Mouse (Mus musculus): Measurements from ENCODE around the gene Hist1h3e. TPM values are rescaled to one million over a fixed set of nuclear protein-coding genes. Genes with fewer than 3 reads are reported as not detected.

The Hist1h3e gene
- polyA plus RNA-seq, 2 experiments = 7.0 to 36.1 TPM

DNA sequence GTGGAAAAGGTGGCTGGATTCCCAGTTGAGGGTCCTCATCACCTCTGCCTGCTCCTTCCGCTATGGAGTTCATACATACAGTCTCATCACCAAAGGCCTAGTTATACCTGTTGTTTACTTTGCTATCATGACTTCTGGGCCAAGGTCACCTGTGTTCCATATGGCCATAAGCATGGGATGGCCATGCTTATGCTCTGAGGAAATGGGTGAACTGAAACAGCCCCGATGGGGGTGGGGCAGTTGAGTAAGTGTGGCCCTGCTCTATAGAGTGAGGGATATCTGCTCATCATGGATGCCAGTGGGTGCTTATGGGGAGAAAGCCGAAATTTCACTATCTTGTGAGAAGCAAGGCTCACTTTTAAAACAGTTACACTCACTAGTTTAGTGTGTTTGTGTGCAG lies 42.9 kb upstream of the Hist1h3e start:
- Histone ChIP-seq H3K4me3 (replicated peaks; ENCODE audit: low read length) (no peak overlapping the region), H3K27me3 (ENCODE audit: control insufficient read depth, insufficient read depth, low read length) (no peaks in the 10 kb centered on the region), H3K36me3 (ENCODE audit: control insufficient read depth, insufficient read depth, low read length) (no peaks in the 10 kb centered on the region), H3K9ac (ENCODE audit: low read depth, low read length, severe bottlenecking) (no peak overlapping the region), H3K4me2 (replicated peaks; ENCODE audit: low read depth, low read length, severe bottlenecking) (no peak overlapping the region), H3K9me3 (ENCODE audit: control insufficient read depth, low read length) (no peaks in the 10 kb centered on the region), H3K4me1 (ENCODE audit: control insufficient read depth, insufficient read depth, low read length) (no peaks in the 10 kb centered on the region), H3K27ac (replicated peaks; ENCODE audit: low read depth, low read length) (no peak overlapping the region)
- TF ChIP-seq POLR2A (IDR thresholded peaks at IDR 0.05; ENCODE audit: borderline replicate concordance, extremely low read depth, insufficient read depth, insufficient read length) = no peak
- DNase-seq (ENCODE audit: low spot score) (no peak), ATAC-seq (ENCODE audit: low FRiP score, low read depth) (no peak)
- WGBS = 93% methylated on average over 3 of the region's 3 CpGs

DNA sequence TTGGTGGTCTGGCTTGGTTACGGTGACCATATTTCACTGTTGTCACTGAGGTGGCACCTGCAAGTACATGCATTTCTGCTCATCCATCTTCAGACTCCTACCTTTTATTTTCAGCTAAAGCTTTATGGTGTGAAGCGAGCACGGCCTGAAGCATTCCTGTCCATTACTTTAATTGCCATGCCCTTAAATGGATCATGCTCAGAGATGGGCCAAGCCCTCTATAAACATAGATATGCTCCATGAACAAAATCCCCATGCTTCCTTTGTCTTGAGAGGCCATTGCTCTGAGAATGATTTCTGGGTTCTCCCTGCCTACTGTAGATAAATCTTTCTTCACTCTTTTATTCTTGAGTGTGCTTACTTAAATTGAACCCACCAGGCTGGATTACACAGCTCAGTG lies 42.3 kb upstream of the Hist1h3e start:
- H3K4me2 ChIP-seq (replicated peaks; ENCODE audit: low read depth, low read length, severe bottlenecking) = no peak overlapping the region
- no peak overlapping the region for H3K27ac ChIP-seq (replicated peaks; ENCODE audit: low read depth, low read length)
- no peaks in the 10 kb centered on the region for H3K36me3 ChIP-seq (ENCODE audit: control insufficient read depth, insufficient read depth, low read length)
- no peaks in the 10 kb centered on the region for H3K4me1 ChIP-seq (ENCODE audit: control insufficient read depth, insufficient read depth, low read length)
- 89% methylated on average over 3 of the region's 3 CpGs for WGBS
- H3K9ac ChIP-seq (ENCODE audit: low read depth, low read length, severe bottlenecking) = no peak overlapping the region
- ATAC-seq (ENCODE audit: low FRiP score, low read depth) (no peak), DNase-seq (ENCODE audit: low spot score) (no peak)
- H3K9me3 ChIP-seq (ENCODE audit: control insufficient read depth, low read length) = no peaks in the 10 kb centered on the region
- TF ChIP-seq POLR2A (IDR thresholded peaks at IDR 0.05; ENCODE audit: borderline replicate concordance, extremely low read depth, insufficient read depth, insufficient read length) = no peak
- H3K4me3 ChIP-seq (replicated peaks; ENCODE audit: low read length) = no peak overlapping the region
- H3K27me3 ChIP-seq (ENCODE audit: control insufficient read depth, insufficient read depth, low read length) = no peaks in the 10 kb centered on the region

DNA sequence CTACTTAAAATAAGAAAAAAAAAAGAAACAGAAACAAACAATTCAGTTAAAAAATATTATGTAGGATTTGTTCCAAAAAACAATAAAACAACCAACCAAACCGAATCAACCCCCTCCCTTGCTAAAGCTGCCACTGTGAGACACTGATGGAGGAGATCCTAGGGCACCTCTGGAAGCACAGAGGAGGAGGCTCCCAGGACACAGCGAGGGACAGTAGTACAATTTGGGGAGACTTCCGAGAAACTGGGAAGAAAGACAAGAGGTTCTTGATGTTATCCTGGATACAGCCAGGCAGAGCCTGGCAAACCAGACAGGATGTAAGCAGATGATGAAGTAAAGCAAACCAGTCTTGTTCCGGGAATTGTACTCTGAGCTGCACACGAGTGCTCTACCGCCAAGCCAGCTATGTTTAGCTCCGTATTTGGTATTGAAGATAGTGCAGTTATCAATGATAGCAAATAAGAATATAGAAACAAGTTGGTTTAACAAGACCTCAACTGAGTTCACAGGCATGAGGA lies 41.1 kb upstream of the Hist1h3e start:
- ATAC-seq (ENCODE audit: low FRiP score, low read depth) (no peak), DNase-seq (ENCODE audit: low spot score) (no peak)
- Histone ChIP-seq H3K4me2 (replicated peaks; ENCODE audit: low read depth, low read length, severe bottlenecking) (no peak overlapping the region), H3K27ac (replicated peaks; ENCODE audit: low read depth, low read length) (no peak overlapping the region), H3K36me3 (ENCODE audit: control insufficient read depth, insufficient read depth, low read length) (no peaks in the 10 kb centered on the region), H3K27me3 (ENCODE audit: control insufficient read depth, insufficient read depth, low read length) (no peaks in the 10 kb centered on the region), H3K9ac (ENCODE audit: low read depth, low read length, severe bottlenecking) (no peak overlapping the region), H3K4me3 (replicated peaks; ENCODE audit: low read length) (no peak overlapping the region), H3K9me3 (ENCODE audit: control insufficient read depth, low read length) (no peaks in the 10 kb centered on the region), H3K4me1 (ENCODE audit: control insufficient read depth, insufficient read depth, low read length) (no peaks in the 10 kb centered on the region)
- 75% methylated on average over 7 of the region's 7 CpGs for WGBS
- TF ChIP-seq POLR2A (IDR thresholded peaks at IDR 0.05; ENCODE audit: borderline replicate concordance, extremely low read depth, insufficient read depth, insufficient read length) = no peak

DNA sequence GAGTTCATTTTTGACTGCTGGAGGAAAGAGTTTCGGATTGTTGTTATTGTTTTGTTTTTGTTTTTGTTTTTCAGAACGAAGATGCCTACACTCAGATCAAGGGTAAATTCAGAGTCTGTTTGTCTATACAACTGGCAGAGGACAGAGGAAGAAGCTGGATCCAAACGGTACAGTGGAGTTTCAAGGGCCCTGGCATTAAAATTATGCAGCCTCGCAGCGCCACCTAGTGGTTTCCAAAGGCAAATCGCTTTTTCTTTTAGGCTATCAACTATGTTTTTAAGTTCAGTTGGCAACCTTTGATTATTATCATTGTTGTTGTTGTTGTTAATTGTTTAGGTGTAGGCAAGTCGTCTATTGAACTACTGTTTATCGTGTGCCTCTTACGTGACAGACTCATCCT lies 35.8 kb upstream of the Hist1h3e start:
- no peak overlapping the region for H3K4me3 ChIP-seq (replicated peaks; ENCODE audit: low read length)
- DNase-seq (ENCODE audit: low spot score) (peak; percentile 85), ATAC-seq (ENCODE audit: low FRiP score, low read depth) (peak; percentile 60; the same call in 1 of the 2 replicates)
- no peak overlapping the region for H3K27ac ChIP-seq (replicated peaks; ENCODE audit: low read depth, low read length)
- WGBS = 7% methylated on average over 9 of the region's 9 CpGs
- peaks cover 4% of the 10 kb centered on the region; the same call in 1 of the 2 replicates for H3K4me1 ChIP-seq (ENCODE audit: control insufficient read depth, insufficient read depth, low read length)
- no peak overlapping the region for H3K4me2 ChIP-seq (replicated peaks; ENCODE audit: low read depth, low read length, severe bottlenecking)
- no peaks in the 10 kb centered on the region for H3K36me3 ChIP-seq (ENCODE audit: control insufficient read depth, insufficient read depth, low read length)
- no peaks in the 10 kb centered on the region for H3K9me3 ChIP-seq (ENCODE audit: control insufficient read depth, low read length)
- no peak for TF ChIP-seq POLR2A (IDR thresholded peaks at IDR 0.05; ENCODE audit: borderline replicate concordance, extremely low read depth, insufficient read depth, insufficient read length)
- H3K9ac ChIP-seq (ENCODE audit: low read depth, low read length, severe bottlenecking) = no peak overlapping the region
- no peaks in the 10 kb centered on the region for H3K27me3 ChIP-seq (ENCODE audit: control insufficient read depth, insufficient read depth, low read length)

DNA sequence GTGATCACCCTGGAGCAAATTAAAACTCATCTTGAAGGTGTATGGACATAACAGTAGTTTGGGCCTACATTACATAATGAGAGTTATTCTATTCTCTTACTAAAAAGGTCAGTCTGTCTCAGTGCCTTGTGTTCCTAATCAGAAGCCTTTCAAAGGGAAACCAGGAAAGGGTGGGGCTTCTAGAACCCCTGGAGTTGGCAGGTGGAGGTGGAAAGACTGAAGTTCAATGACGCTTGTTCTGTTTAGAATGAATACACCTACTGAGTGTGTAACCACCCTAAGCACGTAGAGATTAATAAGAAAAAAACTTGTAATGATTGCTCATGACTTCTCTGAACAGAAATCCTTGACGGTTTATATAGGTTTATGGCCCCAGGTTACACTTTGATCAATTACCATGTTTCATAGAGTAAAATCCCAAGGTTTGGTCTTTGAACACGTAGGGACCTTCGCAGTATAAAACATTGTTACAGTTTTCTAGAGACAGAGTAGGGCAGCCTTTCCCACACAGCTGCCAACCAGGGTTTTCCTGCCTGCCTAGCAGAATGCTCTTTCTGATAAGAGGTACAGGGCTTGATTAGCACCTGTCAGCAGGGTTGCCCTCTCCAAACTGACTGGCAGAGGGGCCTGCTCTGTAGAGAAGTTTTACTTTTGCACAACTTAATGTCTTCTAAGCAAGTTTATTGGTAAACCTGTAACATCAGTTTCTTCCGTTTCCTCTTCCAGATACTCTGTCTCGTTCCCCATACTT lies 33.6 kb upstream of the Hist1h3e start:
- 72% methylated on average over 7 of the region's 7 CpGs for WGBS
- no peak for DNase-seq (ENCODE audit: low spot score)
- no peak overlapping the region for H3K9ac ChIP-seq (ENCODE audit: low read depth, low read length, severe bottlenecking)

More for the DNA sequence above, 33.6 kb upstream of the Hist1h3e start:
- no peak overlapping the region for H3K27ac ChIP-seq (replicated peaks; ENCODE audit: low read depth, low read length)
- H3K4me3 ChIP-seq (replicated peaks; ENCODE audit: low read length) = no peak overlapping the region
- no peak for ATAC-seq (ENCODE audit: low FRiP score, low read depth)
- TF ChIP-seq POLR2A (IDR thresholded peaks at IDR 0.05; ENCODE audit: borderline replicate concordance, extremely low read depth, insufficient read depth, insufficient read length) = no peak
- H3K4me2 ChIP-seq (replicated peaks; ENCODE audit: low read depth, low read length, severe bottlenecking) = no peak overlapping the region
- H3K9me3 ChIP-seq (ENCODE audit: control insufficient read depth, low read length) = no peaks in the 10 kb centered on the region
- H3K27me3 ChIP-seq (ENCODE audit: control insufficient read depth, insufficient read depth, low read length) = no peaks in the 10 kb centered on the region
- no peaks in the 10 kb centered on the region for H3K36me3 ChIP-seq (ENCODE audit: control insufficient read depth, insufficient read depth, low read length)
- peaks cover 8% of the 10 kb centered on the region; the same call in 1 of the 2 replicates for H3K4me1 ChIP-seq (ENCODE audit: control insufficient read depth, insufficient read depth, low read length)
